Mouse (Mus musculus) CD8-positive naive resting alpha-beta T cell, adult 2 months (primary cell): ENCODE measurements around the gene St6galnac4.

Experiments used
- DNase-seq, 2 experiments: peaks; one replicate each; pipeline ENCODE4 v3.0.0; 2022; ENCODE audit warnings: low read depth in 2 of 2, low spot score in 2 of 2

St6galnac4 gene

GRCm38 (mm10) chr2:32646379-32647056, 59.6 kb downstream of the St6galnac4 start, which contains the start of gene Eng:
Eng (plus strand) TSS chr2:32646595.
- peak; percentile 19 to 20 for DNase-seq

- no peak for DNase-seq
Observed at GRCm38 (mm10) chr2:32647366-32647765, 60.5 kb downstream of the St6galnac4 start.
